Mouse (Mus musculus) stomach, embryonic 16.5 days (tissue): Measurements from ENCODE around the gene Ndufaf8. TPM values are rescaled to one million over a fixed set of nuclear protein-coding genes. Genes with fewer than 3 reads are reported as not detected.

Experiments
- ATAC-seq: fragments of 200-750 bp; cut with Nextera tagmentation; 2 replicates; pipeline ENCODE4 v1.8.0; 2017; ENCODE audit warnings: moderate number of reproducible peaks, moderate TSS enrichment; ENCODE audit not compliant: insufficient read depth, low FRiP score
- H3K27ac ChIP-seq: fragments of 300-500 bp; sonication (generic); 2 replicates; pipeline ENCODE4 v1.5.1; 2014; ENCODE audit warnings: low read length
- H3K27me3 ChIP-seq: fragments of 300-500 bp; sonication (generic); 2 replicates; pipeline ENCODE4 v1.6.1; 2014; ENCODE audit warnings: low read length, control low read depth, mixed read lengths; ENCODE audit not compliant: control insufficient read depth, insufficient read depth
- H3K36me3 ChIP-seq: fragments of 300-500 bp; sonication (generic); 2 replicates; pipeline ENCODE4 v1.6.1; 2014; ENCODE audit warnings: low read length; ENCODE audit not compliant: control insufficient read depth, insufficient read depth
- H3K4me1 ChIP-seq: fragments of 300-500 bp; sonication (generic); 2 replicates; pipeline ENCODE4 v1.6.1; 2014; ENCODE audit warnings: low read length, control low read depth, mixed read lengths; ENCODE audit not compliant: control insufficient read depth, insufficient read depth
- H3K4me2 ChIP-seq: fragments of 300-500 bp; sonication (generic); 2 replicates; pipeline ENCODE4 v1.6.1; 2014; ENCODE audit warnings: low read depth, low read length, mixed read lengths
- H3K4me3 ChIP-seq: fragments of 300-500 bp; sonication (generic); replicated peaks from 2 replicates; pipeline ENCODE4 v1.5.1; 2014; ENCODE audit warnings: mild to moderate bottlenecking, low read length
- H3K9ac ChIP-seq: fragments of 300-500 bp; sonication (generic); 2 replicates; pipeline ENCODE4 v1.6.1; 2014; ENCODE audit warnings: low read length
- H3K9me3 ChIP-seq: fragments of 300-500 bp; sonication (generic); replicated peaks from 2 replicates; pipeline ENCODE4 v1.6.1; 2016; ENCODE audit warnings: low read length, control low read depth; ENCODE audit not compliant: control insufficient read depth
- WGBS: fragments of 180-500 bp; shearing (Covaris S2); extraction: QIAGEN DNeasy Blood & Tissue Kit; methylation state at CpG from one replicate; pipeline ENCODE4 v1.1.7; 2014; 5-methylcytosine and 5-hydroxymethylcytosine counted together
- polyA plus RNA-seq: library from polyadenylated mRNA; unstranded; fragments of >200 nt; fragmentation: Nextera tagmentation; extraction: Ambion mirVana; gene quantifications from 2 replicates; pipeline ENCODE4 v1.2.1, GENCODE M21; 2015

The Ndufaf8 gene
- polyA plus RNA-seq, 1 experiment from 2014 or later, result 69.3 TPM

DNA sequence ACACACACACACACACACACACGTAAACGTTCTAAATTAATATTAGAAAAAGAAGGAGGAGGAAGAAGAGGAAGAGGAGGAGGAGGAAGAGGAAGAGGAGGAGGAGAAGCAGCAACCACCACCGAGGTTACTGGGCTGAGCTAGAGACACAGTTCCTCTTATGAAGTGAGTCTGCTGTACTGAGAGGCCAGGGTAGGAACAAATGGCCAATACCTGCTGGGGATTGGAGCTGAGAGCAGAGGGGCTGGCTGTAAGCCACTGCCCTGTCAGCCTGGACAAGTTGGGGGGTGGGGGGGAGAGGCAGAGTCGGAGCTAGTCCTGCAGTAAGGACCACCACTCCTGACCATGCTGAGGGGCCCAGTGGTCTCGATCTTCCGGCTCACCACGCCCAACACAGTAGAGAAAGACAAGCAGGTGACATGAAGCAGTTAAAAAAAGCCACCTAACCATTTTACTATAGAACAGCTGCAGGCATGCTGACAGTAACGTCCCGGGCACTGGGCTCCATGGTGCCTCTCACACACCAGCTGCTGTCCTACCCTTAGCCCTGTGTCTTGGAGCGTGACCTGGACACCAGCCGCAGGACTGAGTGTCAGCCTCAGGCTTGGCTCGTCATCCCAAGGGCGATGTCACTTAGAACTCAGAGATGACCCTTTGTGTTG lies 34.6 kb upstream of the Ndufaf8 start:
- H3K4me2 ChIP-seq, result no peak overlapping the region
- peaks cover 4% of the 10 kb centered on the region; the same call in 1 of the 2 replicates for H3K36me3 ChIP-seq
- no peak overlapping the region for H3K4me3 ChIP-seq
- no peak for ATAC-seq
- no peaks in the 10 kb centered on the region for H3K9me3 ChIP-seq
- H3K9ac ChIP-seq, result no peak overlapping the region
- no peaks in the 10 kb centered on the region for H3K27me3 ChIP-seq
- H3K4me1 ChIP-seq, result peaks cover 5% of the 10 kb centered on the region
- no peak overlapping the region for H3K27ac ChIP-seq
- 83% methylated on average over 13 of the region's 13 CpGs for WGBS

GRCm38 (mm10) chr11:120064668-120065040 lies 34.1 kb upstream of the Ndufaf8 start:
- no peak overlapping the region for H3K4me2 ChIP-seq
- no peak for ATAC-seq
- H3K9me3 ChIP-seq, result no peaks in the 10 kb centered on the region
- WGBS, result 94% methylated on average over 11 of the region's 11 CpGs
- no peaks in the 10 kb centered on the region for H3K27me3 ChIP-seq
- H3K4me3 ChIP-seq, result no peak overlapping the region
- no peak overlapping the region for H3K27ac ChIP-seq
- peaks cover 4% of the 10 kb centered on the region; the same call in 1 of the 2 replicates for H3K36me3 ChIP-seq
- H3K4me1 ChIP-seq, result peaks cover 9% of the 10 kb centered on the region
- no peak overlapping the region for H3K9ac ChIP-seq

DNA sequence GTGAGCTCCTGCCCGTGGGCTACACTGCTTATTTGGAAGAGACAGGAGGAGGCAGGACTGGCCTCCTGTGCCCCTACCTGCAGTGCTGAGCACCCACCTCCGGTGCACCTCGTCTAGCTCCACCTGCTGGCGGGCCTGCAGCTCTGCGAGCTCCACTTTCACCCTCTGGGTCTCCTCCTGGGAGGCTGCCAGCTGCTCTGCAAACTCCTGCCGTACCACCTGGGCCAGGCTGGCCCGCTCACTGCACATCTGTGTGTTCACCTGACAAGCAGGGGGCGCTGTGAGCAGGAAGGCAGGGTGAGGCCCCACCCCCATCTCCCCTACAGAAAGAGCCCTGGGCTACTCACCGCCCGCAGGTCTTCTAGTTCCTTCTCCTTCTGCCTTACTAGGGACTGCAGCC lies 33.4 kb upstream of the Ndufaf8 start:
- 34% methylated on average over 10 of the region's 10 CpGs for WGBS
- no peak overlapping the region for H3K27ac ChIP-seq

DNA sequence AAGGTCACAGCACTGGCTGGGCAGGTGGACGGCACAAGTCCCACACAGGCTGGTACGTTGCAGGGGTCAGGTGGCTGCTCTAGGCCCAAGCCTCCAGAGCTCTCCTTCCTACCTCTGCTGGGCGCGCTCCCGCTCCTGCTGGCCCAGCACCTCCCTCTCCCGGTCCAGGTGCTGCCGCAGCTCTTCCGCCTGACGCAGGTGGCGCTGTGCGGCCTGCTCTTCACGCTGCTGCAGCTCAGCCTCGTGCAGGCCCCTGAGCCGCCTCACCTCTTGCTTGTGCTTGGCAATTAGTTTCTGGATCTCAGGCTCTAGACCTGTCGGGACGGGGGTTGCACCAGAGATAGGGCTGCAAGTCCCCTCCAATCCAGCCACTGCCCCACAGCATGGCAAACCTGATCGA lies 30.9 kb upstream of the Ndufaf8 start:
- H3K9me3 ChIP-seq, result no peaks in the 10 kb centered on the region
- no peak for ATAC-seq
- H3K9ac ChIP-seq, result no peak overlapping the region
- H3K27me3 ChIP-seq, result no peaks in the 10 kb centered on the region
- H3K4me3 ChIP-seq, result no peak overlapping the region
- no peak overlapping the region for H3K27ac ChIP-seq
- no peak overlapping the region for H3K4me2 ChIP-seq
- peaks cover 11% of the 10 kb centered on the region; the same call in 1 of the 2 replicates for H3K36me3 ChIP-seq
- 65% methylated on average over 17 of the region's 17 CpGs for WGBS
- H3K4me1 ChIP-seq, result 0 out of 2 replicates have a peak, but pooled peaks cover 6% of the 10 kb centered on the region

More for the DNA sequence above, 33.4 kb upstream of the Ndufaf8 start:
- Histone ChIP-seq H3K4me1 (peaks cover 10% of the 10 kb centered on the region), H3K4me2 (no peak overlapping the region), H3K4me3 (no peak overlapping the region), H3K9me3 (no peaks in the 10 kb centered on the region), H3K36me3 (peaks cover 8% of the 10 kb centered on the region; the same call in 1 of the 2 replicates), H3K27me3 (no peaks in the 10 kb centered on the region), H3K9ac (no peak overlapping the region)
- ATAC-seq, result peak; percentile 32; the same call in 1 of the 2 replicates

- Histone ChIP-seq H3K27ac (no peak overlapping the region), H3K9me3 (no peaks in the 10 kb centered on the region), H3K27me3 (no peaks in the 10 kb centered on the region), H3K4me3 (no peak overlapping the region), H3K4me1 (0 out of 2 replicates have a peak, but pooled peaks cover 6% of the 10 kb centered on the region), H3K36me3 (peaks cover 10% of the 10 kb centered on the region; the same call in 1 of the 2 replicates), H3K9ac (no peak overlapping the region), H3K4me2 (no peak overlapping the region)
- 33% methylated on average over 11 of the region's 11 CpGs for WGBS
- ATAC-seq, result no peak
Observed at GRCm38 (mm10) chr11:120069261-120069660, 29.5 kb upstream of the Ndufaf8 start.

DNA sequence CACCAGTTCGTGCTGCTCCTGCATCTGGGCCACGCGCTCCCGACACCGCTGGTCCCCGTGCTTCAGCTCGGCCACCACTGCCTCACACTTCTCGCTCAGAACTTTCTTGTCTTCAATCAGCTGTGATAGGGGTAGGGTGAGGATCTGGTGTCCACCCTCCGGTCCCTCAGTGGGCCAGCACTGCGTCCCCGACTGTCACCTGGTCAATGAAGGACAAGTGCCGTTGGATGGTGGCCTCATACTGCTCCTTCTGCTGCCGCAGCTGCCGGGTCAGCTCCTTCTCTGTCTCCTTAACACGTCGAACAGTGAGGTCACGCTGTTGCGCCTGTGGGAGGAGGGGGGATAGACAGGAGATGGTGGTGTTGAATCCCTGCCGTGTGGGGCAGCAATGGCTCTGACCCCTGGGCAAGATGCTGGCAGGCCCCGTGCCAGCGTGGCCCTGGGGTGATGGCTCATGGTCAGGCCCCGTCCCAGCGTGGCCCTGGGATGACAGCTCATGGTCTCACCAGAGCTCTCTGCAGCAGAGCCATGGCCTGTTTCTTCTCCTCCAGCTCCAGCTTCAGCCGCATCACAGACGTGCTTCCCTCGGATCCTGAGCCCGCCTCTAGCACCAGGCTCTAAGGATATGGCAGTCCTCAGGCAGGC lies 28.3 kb upstream of the Ndufaf8 start:
- 91% methylated on average over 27 of the region's 27 CpGs for WGBS
- ATAC-seq, result no peak
- Histone ChIP-seq H3K4me1 (0 out of 2 replicates have a peak, but pooled peaks cover 6% of the 10 kb centered on the region), H3K36me3 (0 out of 2 replicates have a peak, but pooled peaks cover 8% of the 10 kb centered on the region), H3K9ac (no peak overlapping the region), H3K9me3 (no peaks in the 10 kb centered on the region), H3K27me3 (no peaks in the 10 kb centered on the region), H3K4me2 (no peak overlapping the region), H3K27ac (no peak overlapping the region), H3K4me3 (no peak overlapping the region)

DNA sequence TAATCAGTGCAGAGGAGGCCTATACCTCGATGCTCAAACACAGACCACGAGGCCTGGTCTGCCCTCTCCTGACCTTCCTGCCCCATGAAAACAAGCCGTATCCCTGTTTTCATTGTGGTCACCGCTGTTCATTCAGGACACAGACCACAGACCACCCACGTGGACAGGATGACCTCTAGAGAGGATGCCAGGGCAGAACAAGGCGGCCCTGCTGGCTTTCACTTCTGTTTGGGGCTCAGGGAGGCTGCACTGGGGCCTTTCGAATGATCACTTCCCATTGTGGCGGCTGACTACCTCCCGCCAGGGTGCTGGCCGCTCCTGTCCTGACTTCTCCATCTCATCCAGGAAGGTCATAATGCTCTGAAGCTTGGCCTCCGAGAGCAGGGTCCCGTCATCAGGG lies 27.7 kb upstream of the Ndufaf8 start:
- Histone ChIP-seq H3K9me3 (no peaks in the 10 kb centered on the region), H3K27me3 (no peaks in the 10 kb centered on the region), H3K4me2 (no peak overlapping the region), H3K4me3 (no peak overlapping the region), H3K4me1 (0 out of 2 replicates have a peak, but pooled peaks cover 6% of the 10 kb centered on the region), H3K9ac (no peak overlapping the region), H3K27ac (no peak overlapping the region), H3K36me3 (0 out of 2 replicates have a peak, but pooled peaks cover 8% of the 10 kb centered on the region)
- 59% methylated on average over 12 of the region's 12 CpGs for WGBS
- no peak for ATAC-seq

DNA sequence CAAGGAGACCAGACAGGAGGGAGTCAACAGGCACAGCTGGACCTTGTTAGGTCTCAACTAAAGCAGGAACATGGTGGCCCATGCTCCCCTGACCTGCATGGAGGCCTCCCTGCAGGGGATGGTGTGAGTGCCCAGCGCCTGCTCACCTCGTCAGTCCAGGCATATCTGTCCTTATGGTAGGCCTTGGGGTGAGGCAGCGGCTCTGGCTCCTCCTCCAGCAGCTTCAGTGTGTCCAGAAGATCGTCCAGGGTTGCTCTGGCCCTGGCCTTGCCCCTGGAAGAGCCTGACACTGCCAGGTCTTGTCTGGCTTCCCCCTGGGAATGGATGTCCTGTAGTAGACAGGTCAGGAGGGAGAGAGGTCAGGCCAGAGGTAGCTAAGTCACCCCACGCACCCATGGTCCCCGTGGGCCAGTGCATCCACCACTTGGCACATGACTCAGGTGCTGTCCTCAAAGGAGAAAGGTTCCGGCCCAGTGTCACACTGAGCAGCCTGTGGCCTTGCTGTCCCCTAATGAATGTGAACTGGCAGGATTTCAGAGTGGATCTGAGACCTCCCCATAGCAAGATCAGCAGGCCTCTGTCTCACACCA lies 26.9 kb upstream of the Ndufaf8 start:
- Histone ChIP-seq H3K4me2 (no peak overlapping the region), H3K4me1 (0 out of 2 replicates have a peak, but pooled peaks cover 6% of the 10 kb centered on the region), H3K9ac (no peak overlapping the region), H3K27me3 (no peaks in the 10 kb centered on the region), H3K4me3 (no peak overlapping the region), H3K9me3 (no peaks in the 10 kb centered on the region), H3K36me3 (0 out of 2 replicates have a peak, but pooled peaks cover 8% of the 10 kb centered on the region), H3K27ac (no peak overlapping the region)
- 81% methylated on average over 7 of the region's 7 CpGs for WGBS
- ATAC-seq, result no peak
